Mouse (Mus musculus) small intestine, adult 2 months (tissue): ENCODE measurements at regions not wholly inside any gene's neighbourhood (a gene's known extent, or its start where the extent isn't known, plus 50 kb on each side); places are given as distances from the start of the nearest gene placed in this dataset.

Experiments
- CTCF ChIP-seq: fragments of 200-500 bp; IDR thresholded peaks from 2 replicates; pipeline ENCODE4 v1.5.1; 2012; ENCODE audit warnings: low read depth, mild to moderate bottlenecking, control low read depth, inconsistent platforms, low read length, moderate library complexity, mixed read lengths; ENCODE audit not compliant: insufficient replicate concordance, insufficient read length; ENCODE audit errors: extremely low read depth
- POLR2A ChIP-seq: fragments of 200-500 bp; IDR thresholded peaks from 2 replicates; pipeline ENCODE4 v1.6.1; 2012; ENCODE audit warnings: low read depth, mild to moderate bottlenecking, control low read depth, inconsistent platforms, low read length, moderate library complexity

GRCm38 (mm10) chr9:85201202-85201601 is 111.4 kb upstream of the Gm11114 start:
- TF ChIP-seq POLR2A = no peak
- no peak for TF ChIP-seq CTCF
